Mouse (Mus musculus) cerebellum, adult 11 months (tissue): Measurements from ENCODE around the gene Pip5k1b.

ENCODE experiments used
- DNase-seq: peaks from one replicate; pipeline ENCODE4 v3.0.0; 2022

Gene Pip5k1b

DNA sequence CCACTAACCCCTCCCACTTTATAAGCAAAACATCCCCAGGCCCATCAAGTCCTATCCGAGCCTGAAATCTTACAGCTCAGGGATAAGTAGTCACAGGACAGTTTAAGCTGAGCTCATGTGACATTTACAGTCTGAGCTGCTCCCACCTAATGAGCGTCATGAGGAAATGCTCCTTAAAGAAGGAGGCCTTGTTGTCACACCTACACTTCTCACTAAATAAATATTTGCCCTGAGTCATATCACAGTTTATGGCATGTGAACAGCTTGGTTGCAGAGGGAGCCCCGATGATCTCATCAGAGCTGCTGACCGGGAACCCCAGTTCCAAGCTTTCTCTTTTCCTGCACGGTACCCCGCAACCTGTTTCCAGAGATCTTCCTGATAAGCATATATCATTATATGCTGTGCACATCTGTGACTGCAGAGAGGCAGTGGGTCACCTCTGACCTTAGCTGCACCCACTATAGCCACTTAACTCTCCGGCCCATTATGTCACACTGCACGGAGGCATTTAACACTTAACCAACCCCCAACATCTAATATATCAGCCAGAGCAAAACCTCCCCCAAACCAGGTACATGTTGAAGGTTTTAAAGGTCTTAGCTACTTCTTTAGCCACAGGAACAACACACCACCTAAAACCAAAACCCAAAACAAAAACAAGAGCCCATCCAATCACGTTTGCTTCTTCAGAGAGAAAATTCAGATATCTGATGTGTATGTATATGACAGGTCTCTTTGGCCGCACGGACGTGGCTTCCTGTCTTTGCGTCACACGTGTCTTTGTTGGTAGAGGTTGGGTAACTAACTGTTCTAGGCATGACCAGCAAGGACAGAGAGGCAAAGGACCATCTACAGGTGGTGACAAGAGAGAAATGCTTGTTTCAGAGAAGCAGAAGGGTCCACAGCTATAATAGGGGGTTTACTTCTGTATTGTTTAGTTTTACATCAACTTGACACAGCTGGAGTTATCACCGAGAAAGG, 40.7 kb downstream of the Pip5k1b start:
- no peak for DNase-seq

DNA sequence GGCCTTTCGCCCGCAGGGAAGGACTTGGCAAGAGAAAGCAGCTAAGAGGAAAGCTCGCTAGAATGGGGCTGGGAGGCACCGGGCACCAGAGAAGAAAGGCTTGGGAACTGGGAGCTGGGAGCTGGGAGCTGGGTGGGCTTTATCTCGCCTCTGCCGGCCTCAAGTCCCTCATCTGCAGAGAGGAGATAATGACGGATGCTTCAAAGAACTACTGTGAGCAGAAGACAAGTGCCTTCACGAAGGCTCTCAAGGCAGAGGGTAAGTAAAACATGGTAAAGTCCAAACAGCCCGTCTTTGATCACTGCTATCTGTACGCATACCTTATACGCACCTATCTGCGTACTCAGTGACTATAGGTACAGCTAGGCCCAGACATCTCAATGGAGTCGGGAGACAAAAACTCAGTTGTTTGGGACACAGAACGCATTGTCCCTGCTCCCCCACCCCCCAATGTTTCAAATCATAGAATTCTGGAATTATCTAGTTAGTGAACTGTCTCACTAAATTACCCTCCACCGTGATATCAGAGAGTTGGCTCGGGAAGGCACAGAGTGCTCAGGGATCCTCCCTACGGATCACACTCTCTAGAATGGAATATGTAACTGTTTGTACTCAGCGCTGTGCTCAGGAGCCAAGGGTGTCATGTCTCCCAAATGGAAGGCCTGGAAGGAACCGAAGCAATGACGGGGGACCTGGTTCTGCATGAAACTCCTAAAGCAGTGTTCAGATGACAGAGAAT, 42.4 kb downstream of the Pip5k1b start:
- no peak for DNase-seq

GRCm38 (mm10) chr19:24511939-24512338, 43.7 kb downstream of the Pip5k1b start:
- DNase-seq: no peak

DNA sequence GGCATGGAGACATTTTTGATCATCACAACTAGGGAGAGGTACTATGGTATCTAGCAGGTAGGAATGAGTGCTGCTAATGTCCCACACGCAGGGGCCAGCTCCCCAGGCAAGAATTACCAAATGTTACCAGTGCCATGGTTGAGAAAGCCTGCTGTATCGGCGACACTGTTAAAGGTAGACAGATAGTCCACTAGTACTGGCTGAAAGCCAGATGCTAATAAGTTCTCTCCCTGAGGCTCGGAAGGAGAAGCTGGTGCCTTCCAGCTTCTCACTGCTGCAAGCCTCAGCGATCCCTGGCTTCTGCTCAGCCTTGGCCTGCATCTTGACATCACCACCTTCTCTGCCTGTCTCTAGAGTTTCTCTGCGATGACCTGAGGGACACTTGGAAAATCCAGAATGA, 46.3 kb downstream of the Pip5k1b start:
- DNase-seq: no peak

DNA sequence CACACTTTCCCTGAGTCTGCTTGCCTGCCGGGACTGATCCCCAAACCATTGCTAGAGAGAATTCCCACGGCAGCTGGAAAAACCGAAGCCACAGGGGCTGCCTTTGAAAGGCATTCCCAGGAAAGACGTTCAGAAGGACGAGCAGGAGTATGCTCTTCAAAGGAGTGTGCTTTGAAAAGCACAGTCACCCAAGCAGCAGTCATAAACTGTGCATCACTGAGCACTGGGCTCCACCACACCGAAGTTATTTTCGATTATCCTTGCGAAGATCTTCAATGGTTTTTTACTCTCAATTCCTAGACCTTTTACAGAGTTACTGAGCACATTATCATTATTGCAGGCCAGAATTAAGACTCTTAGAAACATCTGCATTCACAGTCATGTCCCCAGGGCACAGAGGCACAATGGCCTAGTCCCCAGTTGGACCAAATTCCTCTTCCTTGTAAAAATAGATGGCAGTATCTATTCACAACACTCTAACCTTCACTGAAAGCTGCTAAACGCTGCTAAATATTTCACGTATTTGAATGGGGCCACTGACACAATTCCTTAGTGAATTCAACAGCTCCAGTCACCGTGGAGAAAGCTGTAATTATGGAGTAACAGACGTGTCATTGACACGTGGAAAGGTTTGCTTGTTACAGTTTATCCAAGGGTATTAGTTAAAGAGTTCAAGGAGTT, 47.4 kb downstream of the Pip5k1b start:
- DNase-seq: no peak

- no peak for DNase-seq
Measured at GRCm38 (mm10) chr19:24502736-24503421, 52.8 kb downstream of the Pip5k1b start.

DNA sequence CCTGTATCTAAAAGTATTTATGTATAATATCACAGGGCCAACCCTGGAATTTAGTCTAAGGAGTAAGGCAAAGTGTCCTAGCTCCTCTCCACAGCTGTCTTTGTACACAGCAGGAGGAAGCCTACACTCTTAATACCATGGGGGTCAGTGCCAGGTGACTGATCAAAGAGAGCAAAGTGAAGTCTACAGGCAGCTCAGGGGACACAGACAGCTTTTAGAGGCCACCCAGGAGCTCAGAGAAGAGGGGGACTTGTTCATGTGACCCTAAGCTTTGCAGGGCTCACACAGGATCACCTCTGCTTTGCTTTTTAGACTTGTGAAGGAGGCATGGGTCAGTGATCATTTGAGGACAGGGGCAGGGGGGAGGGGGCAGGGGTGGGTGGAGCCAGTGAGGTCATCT, 54.1 kb downstream of the Pip5k1b start:
- DNase-seq: no peak

DNA sequence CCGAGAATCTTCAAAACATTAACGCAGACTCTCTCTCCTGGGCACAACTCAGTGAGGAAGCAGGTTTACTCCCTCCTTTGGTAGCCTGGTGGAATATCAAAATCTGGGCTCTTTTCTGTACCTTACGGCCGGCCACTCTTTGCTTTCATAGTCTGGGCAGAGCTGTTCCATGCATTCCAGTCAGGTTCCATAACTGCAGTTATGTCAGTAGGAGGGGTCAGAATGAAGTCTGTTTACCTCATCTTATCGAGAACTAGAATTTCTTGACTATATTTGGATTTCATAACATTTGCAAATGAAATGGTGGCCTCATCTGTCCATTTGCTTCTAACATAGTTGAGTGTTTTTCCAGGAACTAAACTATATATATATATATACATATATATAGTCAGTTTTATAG, 55.2 kb downstream of the Pip5k1b start:
- no peak for DNase-seq

- no peak for DNase-seq
Measured at GRCm38 (mm10) chr19:24499291-24499690, 56.4 kb downstream of the Pip5k1b start.

DNA sequence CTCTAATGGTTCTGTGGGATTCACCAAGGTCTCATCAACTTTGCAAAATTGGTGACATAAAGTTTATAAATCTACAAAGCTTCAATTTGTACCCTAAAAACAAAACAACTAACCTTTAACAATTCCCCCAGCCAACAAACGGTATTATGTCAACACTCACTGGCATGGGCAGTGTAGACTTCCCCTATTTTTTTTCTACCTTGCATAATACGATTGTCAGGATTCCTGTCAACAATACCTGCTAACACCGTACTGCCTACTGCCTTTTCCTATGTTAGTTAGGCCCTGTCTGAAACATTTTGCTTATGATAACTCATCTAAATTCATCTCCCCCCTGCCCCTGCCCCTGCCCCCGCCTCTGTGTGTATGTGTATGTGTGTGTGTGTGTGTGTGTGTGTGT, 61.8 kb downstream of the Pip5k1b start:
- DNase-seq: no peak

GRCm38 (mm10) chr19:24491824-24492223, 63.8 kb downstream of the Pip5k1b start:
- no peak for DNase-seq

DNA sequence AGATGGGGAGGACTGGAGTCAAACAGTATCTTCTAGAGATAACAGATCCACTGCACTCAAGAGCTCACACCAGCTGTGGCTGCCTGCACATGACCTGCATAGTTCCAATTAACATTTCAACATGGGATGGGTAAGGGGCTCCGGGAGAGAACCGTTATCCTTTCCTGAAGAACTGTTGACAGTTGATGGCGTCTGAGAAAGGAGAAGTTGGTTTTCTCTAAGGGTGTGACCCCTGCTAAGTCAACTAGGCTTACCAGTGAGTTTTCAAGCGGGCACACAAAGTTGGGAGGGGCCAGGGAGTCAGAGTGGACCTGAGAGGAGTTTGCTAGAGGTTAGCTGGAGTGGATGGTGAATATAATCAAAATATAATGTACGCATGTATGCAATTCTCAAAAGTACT, 65.4 kb downstream of the Pip5k1b start:
- DNase-seq: no peak

DNA sequence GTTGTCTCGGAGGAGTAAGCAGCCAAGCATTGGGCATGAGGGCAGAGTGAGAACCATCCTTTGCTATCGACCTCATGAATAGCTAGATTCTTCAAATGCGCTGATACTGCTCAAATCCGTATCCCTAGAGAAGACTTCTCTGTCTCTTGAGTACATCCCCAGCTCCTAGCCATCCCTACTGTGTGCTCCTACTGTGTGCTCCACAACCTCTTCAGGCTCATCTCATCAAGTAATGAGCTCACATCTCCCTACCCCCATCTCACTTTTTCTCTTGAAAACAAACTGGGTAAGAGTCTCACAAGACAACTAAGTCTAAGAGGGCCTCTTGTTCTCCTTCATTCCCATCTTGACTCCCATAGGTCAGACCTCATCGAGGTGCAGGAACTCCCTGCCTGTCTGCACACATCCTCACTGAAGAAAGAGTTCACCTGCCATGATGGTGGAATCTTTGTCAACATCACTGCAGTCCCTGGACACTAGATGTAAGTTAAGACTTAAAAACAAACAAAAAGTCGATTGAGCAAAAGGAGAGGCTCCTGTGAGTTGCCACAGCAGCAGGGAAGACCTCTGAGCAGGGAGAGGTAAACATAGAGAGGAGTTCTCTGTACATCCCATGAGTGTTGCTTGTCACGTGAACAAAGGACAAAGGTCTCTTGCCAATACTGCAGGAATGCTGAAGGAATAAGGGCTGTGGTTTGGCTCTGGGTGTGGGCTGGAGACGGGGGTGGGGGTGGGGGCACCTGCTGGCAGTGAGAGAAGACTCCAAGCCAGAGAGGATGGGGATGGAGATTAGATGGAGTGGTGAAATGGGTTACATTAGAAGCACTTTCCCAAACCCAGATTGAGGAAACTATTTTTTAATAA, 69.0 kb downstream of the Pip5k1b start:
- DNase-seq: no peak

GRCm38 (mm10) chr19:24484612-24485194, 71.0 kb downstream of the Pip5k1b start:
- no peak for DNase-seq

- no peak for DNase-seq
Measured at GRCm38 (mm10) chr19:24480916-24481315, 74.8 kb downstream of the Pip5k1b start.

DNA sequence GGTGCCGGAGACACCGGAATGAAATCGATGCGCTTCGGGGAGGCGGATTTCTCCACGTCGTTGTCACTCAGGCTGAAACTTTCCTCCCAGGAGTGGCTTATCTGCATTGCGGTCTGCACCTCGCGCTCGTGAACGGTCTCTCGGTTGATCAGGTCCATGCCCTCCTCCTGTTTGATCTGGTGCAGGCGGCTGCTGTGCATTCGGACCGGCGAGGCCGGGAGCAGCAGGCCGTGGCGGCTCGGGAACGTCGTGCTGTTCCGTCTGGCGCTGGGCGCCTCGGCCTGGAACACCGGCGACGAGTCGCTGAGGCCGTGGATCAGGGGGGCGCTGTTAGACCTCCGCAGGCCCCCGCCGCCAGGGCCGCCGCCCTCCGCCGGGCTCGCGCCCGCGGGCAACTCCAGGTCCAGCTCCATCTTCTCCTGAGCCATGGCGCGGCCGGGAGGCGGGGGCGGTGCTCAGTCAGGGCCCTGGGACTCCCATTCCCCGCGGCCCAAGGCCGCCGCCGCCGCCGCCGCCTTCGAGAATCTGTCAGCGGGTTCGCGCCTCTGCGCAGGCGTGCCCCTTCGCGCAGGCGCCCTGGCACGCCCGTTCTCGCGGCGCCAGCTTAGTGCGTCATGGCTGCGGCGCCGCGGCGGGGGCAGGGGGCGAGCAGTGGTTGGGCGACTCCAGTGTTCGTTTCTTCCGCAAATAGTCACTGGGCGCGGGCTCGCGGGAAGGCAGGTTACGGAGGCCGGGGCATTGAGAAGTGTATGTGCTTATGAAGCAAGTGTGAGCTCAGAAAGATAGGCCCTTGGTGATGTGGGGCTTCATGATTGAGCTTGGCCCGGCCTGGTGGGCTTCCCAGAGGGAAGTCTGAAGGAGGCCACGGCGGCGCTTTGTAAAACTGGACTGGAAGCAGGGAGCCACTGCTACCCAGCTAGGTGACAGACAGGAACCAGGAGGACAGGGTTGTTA, 78.5 kb downstream of the Pip5k1b start, which contains the start of gene Fam122a:
Fam122a (minus strand) TSS at position 428 of the 954 bp plus-strand sequence.
- DNase-seq: peak; percentile 89

GRCm38 (mm10) chr19:24476461-24476860, 79.2 kb downstream of the Pip5k1b start:
- DNase-seq: no peak

- DNase-seq: no peak
Measured at GRCm38 (mm10) chr19:24475281-24475680, 80.4 kb downstream of the Pip5k1b start.

GRCm38 (mm10) chr19:24472512-24472911, 83.2 kb downstream of the Pip5k1b start:
- no peak for DNase-seq

DNA sequence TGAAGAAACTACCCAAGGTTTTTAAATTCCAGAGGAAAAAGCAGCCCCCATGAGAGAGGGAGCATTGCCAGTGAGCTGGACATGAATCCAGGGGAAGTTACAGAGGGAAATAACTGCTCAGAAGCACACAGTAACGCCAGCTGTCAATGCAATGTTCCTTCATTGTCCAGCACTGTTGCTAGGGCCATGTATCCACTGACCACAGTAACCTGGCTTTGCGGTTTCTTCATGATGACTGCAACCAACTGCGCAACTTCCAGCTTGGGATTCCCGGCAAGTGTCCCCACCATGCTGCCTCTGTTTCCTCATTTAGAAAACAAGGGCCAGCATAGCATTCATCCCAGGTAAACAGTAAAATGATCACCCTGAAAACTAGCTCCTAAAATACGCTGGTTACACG, 84.1 kb downstream of the Pip5k1b start:
- no peak for DNase-seq
